Mouse (Mus musculus) forebrain, embryonic 12.5 days (tissue): ENCODE results near the gene Napb. TPM values are rescaled to one million over a fixed set of nuclear protein-coding genes. Genes with fewer than 3 reads are reported as not detected.
"Not testable (repeated sequence)": the region's sequence is repeated elsewhere in the genome, so short reads cannot be mapped to it uniquely, and the experiment has no call there.

Experiments
- ATAC-seq: fragments of 200-750 bp; cut with Nextera tagmentation; 2 replicates; pipeline ENCODE4 v1.8.0; 2017; ENCODE audit warnings: moderate TSS enrichment; ENCODE audit not compliant: low FRiP score
- H3K27ac ChIP-seq: fragments of 300-500 bp; sonication (generic); 2 replicates; pipeline ENCODE4 v1.5.1; 2016; ENCODE audit warnings: mild to moderate bottlenecking
- H3K27me3 ChIP-seq: fragments of 300-500 bp; sonication (generic); 2 replicates; pipeline ENCODE4 v1.6.1; 2016; ENCODE audit warnings: mild to moderate bottlenecking
- H3K36me3 ChIP-seq: fragments of 300-500 bp; sonication (generic); replicated peaks from 2 replicates; pipeline ENCODE4 v1.6.1; 2016; ENCODE audit warnings: mild to moderate bottlenecking
- H3K4me1 ChIP-seq: fragments of 300-500 bp; sonication (generic); 2 replicates; pipeline ENCODE4 v1.6.1; 2016
- H3K4me2 ChIP-seq: fragments of 300-500 bp; sonication (generic); 2 replicates; pipeline ENCODE4 v1.6.1; 2016; ENCODE audit warnings: mild to moderate bottlenecking, moderate library complexity
- H3K4me3 ChIP-seq: fragments of 300-500 bp; sonication (generic); replicated peaks from 2 replicates; pipeline ENCODE4 v1.5.1; 2016; ENCODE audit warnings: mild to moderate bottlenecking
- H3K9ac ChIP-seq: fragments of 300-500 bp; sonication (generic); 2 replicates; pipeline ENCODE4 v1.6.1; 2016; ENCODE audit warnings: mild to moderate bottlenecking
- H3K9me3 ChIP-seq: fragments of 300-500 bp; sonication (generic); 2 replicates; pipeline ENCODE4 v1.6.1; 2016
- WGBS: fragments of 180-500 bp; shearing (Covaris S2); methylation state at CpG from one replicate; pipeline ENCODE4 v1.1.7; 2016; 5-methylcytosine and 5-hydroxymethylcytosine counted together
- polyA plus RNA-seq: library from polyadenylated mRNA; unstranded; fragments of >200 nt; fragmentation: Nextera tagmentation; extraction: Ambion mirVana; gene quantifications from 2 replicates; pipeline ENCODE4 v1.2.1, GENCODE M21; 2016

Napb gene
- polyA plus RNA-seq: 18.6 and 19.7 TPM in 2 replicates

- peak; percentile 100 for ATAC-seq
- no peaks in the 10 kb centered on the region for H3K36me3 ChIP-seq
- peaks cover 9% of the 10 kb centered on the region for H3K4me1 ChIP-seq
- H3K4me3 ChIP-seq: peak within 1 kb of the TSS; percentile 74
- no peaks in the 10 kb centered on the region for H3K27me3 ChIP-seq
- no peaks in the 10 kb centered on the region for H3K9me3 ChIP-seq
- peak within 1 kb of the TSS; percentile 47; the same call in 1 of the 2 replicates for H3K27ac ChIP-seq
- H3K9ac ChIP-seq: peak within 1 kb of the TSS; percentile 80
- peak within 1 kb of the TSS; percentile 90 for H3K4me2 ChIP-seq
- 4% methylated on average over 18 of the region's 18 CpGs for WGBS
These were observed at the start of gene Napb for GRCm38 (mm10) chr2:148732327-148733000. Gene Napb (minus strand): TSS chr2:148732467.

GRCm38 (mm10) chr2:148781709-148782108 lies 49.4 kb upstream of the Napb start, which contains the start of gene 8030411F24Rik:
Gene 8030411F24Rik (plus strand): TSS chr2:148782009.
- H3K36me3 ChIP-seq: no peaks in the 10 kb centered on the region
- no peak within 1 kb of the TSS for H3K4me2 ChIP-seq
- 12% methylated on average over 1 of the region's 1 CpGs for WGBS
- H3K27ac ChIP-seq: no peak within 1 kb of the TSS
- H3K27me3 ChIP-seq: no peaks in the 10 kb centered on the region
- no peak for ATAC-seq
- H3K4me1 ChIP-seq: no peaks in the 10 kb centered on the region
- no peak within 1 kb of the TSS for H3K9ac ChIP-seq
- no peak within 1 kb of the TSS for H3K4me3 ChIP-seq
- no peaks in the 10 kb centered on the region for H3K9me3 ChIP-seq

- ATAC-seq, H3K9ac ChIP-seq, H3K9me3 ChIP-seq, H3K27me3 ChIP-seq, H3K4me2 ChIP-seq, H3K4me3 ChIP-seq, H3K36me3 ChIP-seq, H3K4me1 ChIP-seq, H3K27ac ChIP-seq: not testable (repeated sequence)
- 79% methylated on average over 4 of the region's 4 CpGs for WGBS
These were observed 39.1 kb upstream of the Napb start, which contains the start of gene Cst11 for GRCm38 (mm10) chr2:148771397-148771796. Gene Cst11 (minus strand): TSS chr2:148771497.

GRCm38 (mm10) chr2:148763648-148764388 lies 31.6 kb upstream of the Napb start:
- ATAC-seq: no peak
- no peaks in the 10 kb centered on the region for H3K4me1 ChIP-seq
- H3K4me2 ChIP-seq: no peak overlapping the region
- H3K4me3 ChIP-seq: no peak overlapping the region
- H3K9ac ChIP-seq: no peak overlapping the region
- no peaks in the 10 kb centered on the region for H3K9me3 ChIP-seq
- H3K36me3 ChIP-seq: no peaks in the 10 kb centered on the region
- WGBS: 93% methylated on average over 1 of the region's 1 CpGs
- H3K27me3 ChIP-seq: no peaks in the 10 kb centered on the region
- H3K27ac ChIP-seq: no peak overlapping the region

- H3K9ac ChIP-seq: no peak overlapping the region
- no peak overlapping the region for H3K27ac ChIP-seq
- H3K36me3 ChIP-seq: no peaks in the 10 kb centered on the region
- H3K4me1 ChIP-seq: no peaks in the 10 kb centered on the region; the same call in 1 of the 2 replicates
- peaks cover 4% of the 10 kb centered on the region; the same call in 1 of the 2 replicates for H3K27me3 ChIP-seq
- no peaks in the 10 kb centered on the region for H3K9me3 ChIP-seq
- 79% methylated on average over 1 of the region's 1 CpGs for WGBS
- ATAC-seq: no peak
- no peak overlapping the region for H3K4me3 ChIP-seq
- no peak overlapping the region for H3K4me2 ChIP-seq
These were observed 22.1 kb upstream of the Napb start for GRCm38 (mm10) chr2:148754310-148754846.

GRCm38 (mm10) chr2:148751893-148752813 lies 19.9 kb upstream of the Napb start:
- WGBS: 18% methylated on average over 15 of the region's 15 CpGs

GRCm38 (mm10) chr2:148750058-148750457 lies 17.8 kb upstream of the Napb start, which contains the start of gene Cstl1:
Gene Cstl1 (plus strand): TSS chr2:148750358.
- WGBS: 81% methylated on average over 1 of the region's 1 CpGs
- Histone ChIP-seq H3K4me3 (no peak within 1 kb of the TSS), H3K9ac (no peak within 1 kb of the TSS), H3K36me3 (no peaks in the 10 kb centered on the region), H3K9me3 (no peaks in the 10 kb centered on the region), H3K4me1 (no peaks in the 10 kb centered on the region; the same call in 1 of the 2 replicates), H3K27me3 (peaks cover 4% of the 10 kb centered on the region; the same call in 1 of the 2 replicates), H3K27ac (no peak within 1 kb of the TSS), H3K4me2 (no peak within 1 kb of the TSS)
- no peak for ATAC-seq

More at GRCm38 (mm10) chr2:148751893-148752813, 19.9 kb upstream of the Napb start:
- no peak overlapping the region for H3K27ac ChIP-seq
- H3K9me3 ChIP-seq: no peaks in the 10 kb centered on the region
- H3K27me3 ChIP-seq: peaks cover 4% of the 10 kb centered on the region; the same call in 1 of the 2 replicates
- H3K4me3 ChIP-seq: peak overlapping the region; percentile 28
- no peaks in the 10 kb centered on the region for H3K36me3 ChIP-seq
- no peaks in the 10 kb centered on the region; the same call in 1 of the 2 replicates for H3K4me1 ChIP-seq
- peak; percentile 80 for ATAC-seq
- H3K4me2 ChIP-seq: peak overlapping the region; percentile 54
- H3K9ac ChIP-seq: 0 out of 2 replicates have a peak overlapping the region, but pooled peaks have one; percentile 7

- H3K27ac ChIP-seq: no peak overlapping the region
- no peaks in the 10 kb centered on the region for H3K27me3 ChIP-seq
- 85% methylated on average over 3 of the region's 3 CpGs for WGBS
- no peak for ATAC-seq
- no peak overlapping the region for H3K4me3 ChIP-seq
- H3K4me2 ChIP-seq: no peak overlapping the region
- H3K9ac ChIP-seq: no peak overlapping the region
- H3K4me1 ChIP-seq: no peaks in the 10 kb centered on the region
- no peaks in the 10 kb centered on the region for H3K36me3 ChIP-seq
- H3K9me3 ChIP-seq: no peaks in the 10 kb centered on the region
These were observed 11.7 kb upstream of the Napb start for GRCm38 (mm10) chr2:148743846-148744407.

- Histone ChIP-seq H3K4me2 (no peak overlapping the region), H3K27me3 (no peaks in the 10 kb centered on the region), H3K9me3 (no peaks in the 10 kb centered on the region), H3K4me3 (no peak overlapping the region), H3K36me3 (no peaks in the 10 kb centered on the region), H3K9ac (no peak overlapping the region), H3K4me1 (no peaks in the 10 kb centered on the region), H3K27ac (no peak overlapping the region)
- 89% methylated on average over 3 of the region's 3 CpGs for WGBS
- no peak for ATAC-seq
These were observed 10.7 kb upstream of the Napb start for GRCm38 (mm10) chr2:148743001-148743400.

GRCm38 (mm10) chr2:148731614-148732326 lies 497 bp downstream of the Napb start:
- Histone ChIP-seq H3K9ac (peak overlapping the region; percentile 80), H3K4me1 (peaks cover 9% of the 10 kb centered on the region), H3K4me2 (peak overlapping the region; percentile 90), H3K4me3 (peak overlapping the region; percentile 74), H3K27ac (peak overlapping the region; percentile 47; the same call in 1 of the 2 replicates), H3K36me3 (no peaks in the 10 kb centered on the region), H3K9me3 (no peaks in the 10 kb centered on the region), H3K27me3 (no peaks in the 10 kb centered on the region)
- WGBS: under 1% methylated on average over 35 of the region's 35 CpGs
- no peak for ATAC-seq
